Mouse (Mus musculus) heart, adult 2 months (tissue): ENCODE data around the gene Tcerg1l.

Source experiments
- CTCF ChIP-seq: fragments of 200-600 bp; IDR thresholded peaks from 2 replicates; pipeline ENCODE4 v1.8.1; 2022; ENCODE audit warnings: antibody characterized with exemption, mild to moderate bottlenecking, moderate library complexity
- EP300 ChIP-seq: fragments of 200-500 bp; IDR thresholded peaks from 2 replicates; pipeline ENCODE4 v1.6.1; 2011; ENCODE audit warnings: low read depth, low read length, control low read depth; ENCODE audit not compliant: insufficient read depth
- POLR2A ChIP-seq: fragments of 200-500 bp; IDR thresholded peaks from 2 replicates; pipeline ENCODE4 v1.6.1; 2011; ENCODE audit warnings: mild to moderate bottlenecking, low read depth, low read length, control low read depth; ENCODE audit not compliant: insufficient read depth

- TF ChIP-seq POLR2A: no peak
- no peak for TF ChIP-seq CTCF
- TF ChIP-seq EP300: no peak
Observed at GRCm38 (mm10) chr7:138176026-138176425, 221.5 kb downstream of the Tcerg1l start.
